Mouse (Mus musculus): ENCODE results near the gene Dhrs3. TPM values are rescaled to one million over a fixed set of nuclear protein-coding genes. Genes with fewer than 3 reads are reported as not detected.

Gene Dhrs3
- polyA plus RNA-seq, 1 experiment from 2014 or later: 93.0 TPM

GRCm38 (mm10) chr4:144969030-144969429 lies 76.4 kb downstream of the Dhrs3 start:
- ATAC-seq: no peak
- WGBS: 50% methylated on average over 6 of the region's 6 CpGs
- H3K27ac ChIP-seq (ENCODE audit: low read depth, low read length): no peak overlapping the region
- no peak overlapping the region for H3K9ac ChIP-seq (ENCODE audit: low read depth, low read length)
- H3K36me3 ChIP-seq (ENCODE audit: control insufficient read depth, insufficient read depth): 0 out of 2 replicates have a peak, but pooled peaks cover 3% of the 10 kb centered on the region
- 0 out of 2 replicates have a peak, but pooled peaks cover 5% of the 10 kb centered on the region for H3K4me1 ChIP-seq (replicated peaks; ENCODE audit: control insufficient read depth, insufficient read depth, low read length)
- H3K4me3 ChIP-seq (ENCODE audit: low read depth, low read length): no peak overlapping the region
- H3K27me3 ChIP-seq (replicated peaks; ENCODE audit: control insufficient read depth, insufficient read depth, low read length): no peaks in the 10 kb centered on the region
- TF ChIP-seq CTCF (IDR thresholded peaks at IDR 0.05; ENCODE audit: low read depth): no peak
- H3K4me2 ChIP-seq (replicated peaks; ENCODE audit: low read depth): no peak overlapping the region
- no peaks in the 10 kb centered on the region for H3K9me3 ChIP-seq (ENCODE audit: control insufficient read depth)

GRCm38 (mm10) chr4:144971048-144971447 lies 78.4 kb downstream of the Dhrs3 start:
- no peak for TF ChIP-seq CTCF (IDR thresholded peaks at IDR 0.05; ENCODE audit: low read depth)
- peaks cover 18% of the 10 kb centered on the region; the same call in 1 of the 2 replicates for H3K36me3 ChIP-seq (ENCODE audit: control insufficient read depth, insufficient read depth)
- H3K27me3 ChIP-seq (replicated peaks; ENCODE audit: control insufficient read depth, insufficient read depth, low read length): no peaks in the 10 kb centered on the region
- no peak overlapping the region for H3K9ac ChIP-seq (ENCODE audit: low read depth, low read length)
- no peak overlapping the region for H3K4me2 ChIP-seq (replicated peaks; ENCODE audit: low read depth)
- H3K27ac ChIP-seq (ENCODE audit: low read depth, low read length): no peak overlapping the region
- H3K9me3 ChIP-seq (ENCODE audit: control insufficient read depth): no peaks in the 10 kb centered on the region
- H3K4me3 ChIP-seq (ENCODE audit: low read depth, low read length): no peak overlapping the region
- no peak for ATAC-seq
- WGBS: 88% methylated on average over 2 of the region's 2 CpGs
- H3K4me1 ChIP-seq (replicated peaks; ENCODE audit: control insufficient read depth, insufficient read depth, low read length): 0 out of 2 replicates have a peak, but pooled peaks cover 5% of the 10 kb centered on the region

- no peaks in the 10 kb centered on the region for H3K9me3 ChIP-seq (ENCODE audit: control insufficient read depth)
- H3K36me3 ChIP-seq (ENCODE audit: control insufficient read depth, insufficient read depth): peaks cover 31% of the 10 kb centered on the region; the same call in 1 of the 2 replicates
- ATAC-seq: peak; percentile 77
- no peaks in the 10 kb centered on the region for H3K27me3 ChIP-seq (replicated peaks; ENCODE audit: control insufficient read depth, insufficient read depth, low read length)
- H3K4me2 ChIP-seq (replicated peaks; ENCODE audit: low read depth): no peak overlapping the region
- H3K4me3 ChIP-seq (ENCODE audit: low read depth, low read length): no peak overlapping the region
- no peak overlapping the region for H3K9ac ChIP-seq (ENCODE audit: low read depth, low read length)
- WGBS: 58% methylated on average over 6 of the region's 6 CpGs
- 0 out of 2 replicates have a peak, but pooled peaks cover 5% of the 10 kb centered on the region for H3K4me1 ChIP-seq (replicated peaks; ENCODE audit: control insufficient read depth, insufficient read depth, low read length)
- no peak overlapping the region for H3K27ac ChIP-seq (ENCODE audit: low read depth, low read length)
- TF ChIP-seq CTCF (IDR thresholded peaks at IDR 0.05; ENCODE audit: low read depth): no peak
Observed at GRCm38 (mm10) chr4:144972948-144973720, 80.5 kb downstream of the Dhrs3 start.

DNA sequence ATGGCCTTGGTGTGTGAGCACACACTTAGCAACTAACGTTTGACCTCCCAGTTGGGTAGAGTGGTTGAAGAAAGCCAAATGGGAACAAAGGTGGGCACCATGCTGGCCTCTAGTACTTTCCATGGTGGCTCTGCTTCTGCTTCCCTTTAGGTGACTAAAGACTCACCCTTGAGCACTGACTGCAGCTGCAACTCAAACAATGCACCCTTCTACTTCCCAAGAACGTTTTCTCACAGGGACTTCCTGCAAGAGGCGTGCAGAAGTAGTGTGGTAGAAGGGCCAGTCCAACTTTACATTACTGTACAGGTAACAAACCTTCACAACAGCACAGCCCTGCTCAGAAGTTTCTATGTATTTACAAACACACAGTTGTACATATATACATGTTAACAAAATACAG lies 81.8 kb downstream of the Dhrs3 start:
- no peak overlapping the region for H3K9ac ChIP-seq (ENCODE audit: low read depth, low read length)
- H3K4me3 ChIP-seq (ENCODE audit: low read depth, low read length): no peak overlapping the region
- 0 out of 2 replicates have a peak, but pooled peaks cover 5% of the 10 kb centered on the region for H3K4me1 ChIP-seq (replicated peaks; ENCODE audit: control insufficient read depth, insufficient read depth, low read length)
- no peaks in the 10 kb centered on the region for H3K27me3 ChIP-seq (replicated peaks; ENCODE audit: control insufficient read depth, insufficient read depth, low read length)
- H3K4me2 ChIP-seq (replicated peaks; ENCODE audit: low read depth): no peak overlapping the region
- H3K36me3 ChIP-seq (ENCODE audit: control insufficient read depth, insufficient read depth): peaks cover 31% of the 10 kb centered on the region; the same call in 1 of the 2 replicates
- no peaks in the 10 kb centered on the region for H3K9me3 ChIP-seq (ENCODE audit: control insufficient read depth)
- ATAC-seq: no peak
- WGBS: 53% methylated on average over 3 of the region's 3 CpGs
- no peak overlapping the region for H3K27ac ChIP-seq (ENCODE audit: low read depth, low read length)
- no peak for TF ChIP-seq CTCF (IDR thresholded peaks at IDR 0.05; ENCODE audit: low read depth)

GRCm38 (mm10) chr4:144975505-144975904 lies 82.9 kb downstream of the Dhrs3 start:
- no peak for ATAC-seq
- WGBS: 81% methylated on average over 2 of the region's 2 CpGs
- Histone ChIP-seq H3K9ac (ENCODE audit: low read depth, low read length) (no peak overlapping the region), H3K36me3 (ENCODE audit: control insufficient read depth, insufficient read depth) (peaks cover 31% of the 10 kb centered on the region; the same call in 1 of the 2 replicates), H3K27me3 (replicated peaks; ENCODE audit: control insufficient read depth, insufficient read depth, low read length) (no peaks in the 10 kb centered on the region), H3K27ac (ENCODE audit: low read depth, low read length) (no peak overlapping the region), H3K9me3 (ENCODE audit: control insufficient read depth) (no peaks in the 10 kb centered on the region), H3K4me2 (replicated peaks; ENCODE audit: low read depth) (no peak overlapping the region), H3K4me3 (ENCODE audit: low read depth, low read length) (no peak overlapping the region), H3K4me1 (replicated peaks; ENCODE audit: control insufficient read depth, insufficient read depth, low read length) (0 out of 2 replicates have a peak, but pooled peaks cover 5% of the 10 kb centered on the region)
- TF ChIP-seq CTCF (IDR thresholded peaks at IDR 0.05; ENCODE audit: low read depth): no peak

DNA sequence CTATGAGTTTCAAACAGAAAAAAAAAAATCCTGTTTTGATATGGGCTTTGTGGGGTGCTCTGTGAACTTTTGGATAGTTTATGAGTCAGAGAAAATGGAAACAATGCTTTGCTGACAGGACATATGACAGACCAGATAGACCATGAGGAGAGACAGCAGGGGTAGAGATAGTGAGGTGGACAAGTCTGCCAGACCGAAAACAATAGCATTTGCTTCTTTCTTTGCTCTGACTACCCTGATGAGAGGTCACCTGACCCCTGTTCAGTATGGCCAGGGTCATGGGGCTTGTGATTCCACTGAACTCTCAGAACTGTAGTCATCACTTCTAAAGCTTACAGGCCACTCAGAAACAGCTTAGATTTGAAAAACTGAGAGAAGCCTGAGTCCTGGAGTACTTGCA lies 84.4 kb downstream of the Dhrs3 start:
- no peak for ATAC-seq
- no peak overlapping the region for H3K4me3 ChIP-seq (ENCODE audit: low read depth, low read length)
- peaks cover 36% of the 10 kb centered on the region; the same call in 1 of the 2 replicates for H3K36me3 ChIP-seq (ENCODE audit: control insufficient read depth, insufficient read depth)
- 73% methylated on average over 1 of the region's 1 CpGs for WGBS
- 0 out of 2 replicates have a peak, but pooled peaks cover 5% of the 10 kb centered on the region for H3K4me1 ChIP-seq (replicated peaks; ENCODE audit: control insufficient read depth, insufficient read depth, low read length)
- no peak overlapping the region for H3K4me2 ChIP-seq (replicated peaks; ENCODE audit: low read depth)
- TF ChIP-seq CTCF (IDR thresholded peaks at IDR 0.05; ENCODE audit: low read depth): no peak
- no peaks in the 10 kb centered on the region for H3K9me3 ChIP-seq (ENCODE audit: control insufficient read depth)
- no peak overlapping the region for H3K9ac ChIP-seq (ENCODE audit: low read depth, low read length)
- no peak overlapping the region for H3K27ac ChIP-seq (ENCODE audit: low read depth, low read length)
- no peaks in the 10 kb centered on the region for H3K27me3 ChIP-seq (replicated peaks; ENCODE audit: control insufficient read depth, insufficient read depth, low read length)

Other genes with a start within 250 kb of the Dhrs3 start
- not detected in 2 replicates for gene Gm436, start 206.5 kb upstream of the Dhrs3 start, polyA plus RNA-seq (2015; fragmentation: Nextera tagmentation; extraction: Ambion mirVana)
- gene Gm13178, start 171.4 kb upstream of the Dhrs3 start, polyA plus RNA-seq (2015; fragmentation: Nextera tagmentation; extraction: Ambion mirVana): 9.3 and 9.7 TPM in 2 replicates
- gene Gm438, start 106.2 kb upstream of the Dhrs3 start, polyA plus RNA-seq (2015; fragmentation: Nextera tagmentation; extraction: Ambion mirVana): 2.5 and 3.2 TPM in 2 replicates

All from intestine, postnatal 0 days (tissue).